In genomic region chr13:24518887-24519286, GRCm38 (mm10) we compare ENCODE assay signal across 8 mouse cellular contexts.
DNase-seq lines count a peak whose midpoint lies in the region; ATAC-seq and TF ChIP-seq lines count a peak whose summit lies in the region.
"Had no signal": no experiment of that assay in that cellular context is flagged by ENCODE, and none has a peak within 500 bp of the region (broad histone marks: within the 10 kb centered on the region; RNA-seq: fewer than 3 reads in every experiment).

No protein-coding gene starts in this region.

- intact Hi-C loops in left cerebral cortex, postnatal 4 days (cut with DNase I) = no loop called here
- intact Hi-C loops in left cerebral cortex, postnatal 10 days (cut with DNase I) = no loop called here
- intact Hi-C loops in gastrocnemius, postnatal 36 days (cut with DNase I) = loop anchor here (1.0 kb wide), 1 partner anchor 168 kb away; no protein-coding TSS in a partner anchor

- H3K27me3 ChIP-seq in liver, embryonic 12.5 days (replicated peaks) = no peaks in the 10 kb centered on the region
- H3K27me3 ChIP-seq: megakaryocyte, embryonic 14.5 days had no signal

- DNase-seq in left cerebral cortex, postnatal 4 days = peak; percentile 28
- DNase-seq in left cerebral cortex, postnatal 10 days (ENCODE audit: extremely low spot score in 1 of 2, low spot score in 2 of 2) = no peak
- DNase-seq in ES-E14 (ENCODE audit: low read depth, low spot score) = peak; percentile 47
- DNase-seq in adrenal gland, postnatal 36 days = peak; percentile 69
- peak; percentile 45 to 46 for DNase-seq in gastrocnemius, postnatal 36 days
- DNase-seq in spleen, postnatal 14 days (ENCODE audit: low spot score in 2 of 2) = peak; percentile 49 to 68

- no peak overlapping the region for H3K27ac ChIP-seq in ES-E14 (ENCODE audit: insufficient read depth, low read depth, low read length, poor library complexity, severe bottlenecking)
- H3K27ac ChIP-seq in liver, embryonic 12.5 days = no peak overlapping the region

- WGBS in liver, embryonic 12.5 days (ENCODE audit: insufficient replicate concordance) = 32% methylated on average over 6 of the region's 6 CpGs

- H3K36me3 ChIP-seq in ES-E14 (ENCODE audit: control insufficient read depth, insufficient read depth, low read length, poor library complexity, severe bottlenecking) = no peaks in the 10 kb centered on the region
- no peaks in the 10 kb centered on the region for H3K36me3 ChIP-seq in liver, embryonic 12.5 days

- ATAC-seq in liver, embryonic 12.5 days = 0 out of 2 replicates have a peak, but pooled peaks have one; percentile 32

- no peak overlapping the region for H3K4me2 ChIP-seq in liver, embryonic 12.5 days

- peaks cover 6 to 7% of the 10 kb centered on the region in 2 experiments; a peak in 3 of 4 replicates for H3K4me1 ChIP-seq in ES-E14 (ENCODE audit: control insufficient read depth in 2 of 2, insufficient read depth in 2 of 2, low read length in 2 of 2, poor library complexity in 1 of 2)
- peaks cover 20% of the 10 kb centered on the region for H3K4me1 ChIP-seq in liver, embryonic 12.5 days

- no peak overlapping the region for H3K4me3 ChIP-seq in ES-E14 (ENCODE audit: insufficient read depth in 1 of 2, low read depth in 1 of 2, low read length in 2 of 2, poor library complexity in 1 of 2, severe bottlenecking in 1 of 2)
- H3K4me3 ChIP-seq in liver, embryonic 12.5 days = no peak overlapping the region
- H3K4me3 ChIP-seq: megakaryocyte, embryonic 14.5 days had no signal

- in situ Hi-C loops in ES-E14 (cut with MboI; ENCODE audit: low sequenced_read_pairs in 2 of 2, unreplicated experiment in 2 of 2) = no loop called here

- H3K9ac ChIP-seq in ES-E14 (ENCODE audit: insufficient read depth, low read depth, low read length, poor library complexity, severe bottlenecking) = no peak overlapping the region
- 0 out of 2 replicates have a peak overlapping the region, but pooled peaks have one; percentile 3 for H3K9ac ChIP-seq in liver, embryonic 12.5 days

- H3K9me3 ChIP-seq in ES-E14 (ENCODE audit: control insufficient read depth, insufficient read depth, low read depth, low read length) = no peaks in the 10 kb centered on the region
- H3K9me3 ChIP-seq in liver, embryonic 12.5 days (replicated peaks) = no peaks in the 10 kb centered on the region
- H3K9me3 ChIP-seq: megakaryocyte, embryonic 14.5 days had no signal

TF ChIP-seq in ES-E14, 5 proteins besides CTCF, POLR2A, EP300 and RAD21:
- no peak for TF ChIP-seq HCFC1 (IDR thresholded peaks at IDR 0.05; ENCODE audit: borderline replicate concordance, insufficient read depth, low read length)
- TF ChIP-seq MAFK (IDR thresholded peaks at IDR 0.05; ENCODE audit: insufficient read depth, low read depth, low read length) = no peak
- TF ChIP-seq CHD2 (IDR thresholded peaks at IDR 0.05; ENCODE audit: low read depth, low read length) = no peak
- TF ChIP-seq ZC3H11A (IDR thresholded peaks at IDR 0.05; ENCODE audit: borderline replicate concordance, low read depth, low read length) = no peak

Comparison
In these comparisons a context has a peak if more than half of its experiments do, and no peak if none do; other contexts are left out.
1. DNase-seq: peak in left cerebral cortex, postnatal 4 days (single experiment), ES-E14 (single experiment), adrenal gland, postnatal 36 days (2 of 2), gastrocnemius, postnatal 36 days (2 of 2) and spleen, postnatal 14 days (2 of 2); none in left cerebral cortex, postnatal 10 days (0 of 2).